Mouse (Mus musculus) small intestine, adult 2 months (tissue): ENCODE results near the gene Morn5. TPM values are rescaled to one million over a fixed set of nuclear protein-coding genes. Genes with fewer than 3 reads are reported as not detected.

Experiments
- H3K27ac ChIP-seq: fragments of 200-500 bp; 2 replicates; pipeline ENCODE4 v1.5.1; 2012; ENCODE audit warnings: low read depth, low read length, control low read depth, inconsistent platforms; ENCODE audit not compliant: insufficient read depth
- H3K27me3 ChIP-seq: fragments of 200-500 bp; 2 replicates; pipeline ENCODE4 v1.6.1; 2012; ENCODE audit warnings: mild to moderate bottlenecking, moderate library complexity, low read length, inconsistent platforms; ENCODE audit not compliant: control insufficient read depth, insufficient read depth
- H3K36me3 ChIP-seq: fragments of 200-500 bp; 2 replicates; pipeline ENCODE4 v1.6.1; 2012; ENCODE audit warnings: mild to moderate bottlenecking, low read length, control low read depth, inconsistent platforms; ENCODE audit not compliant: control insufficient read depth, insufficient read depth
- H3K4me1 ChIP-seq: fragments of 200-500 bp; 2 replicates; pipeline ENCODE4 v1.6.1; 2012; ENCODE audit warnings: low read length, inconsistent platforms, mixed read lengths; ENCODE audit not compliant: control insufficient read depth, insufficient read depth, insufficient read length
- H3K4me3 ChIP-seq: fragments of 200-500 bp; 2 replicates; pipeline ENCODE4 v1.5.1; 2012; ENCODE audit warnings: low read depth, mild to moderate bottlenecking, control low read depth, inconsistent platforms, low read length, moderate library complexity
- CTCF ChIP-seq: fragments of 200-500 bp; IDR thresholded peaks from 2 replicates; pipeline ENCODE4 v1.5.1; 2012; ENCODE audit warnings: low read depth, mild to moderate bottlenecking, control low read depth, inconsistent platforms, low read length, moderate library complexity, mixed read lengths; ENCODE audit not compliant: insufficient replicate concordance, insufficient read length; ENCODE audit errors: extremely low read depth
- POLR2A ChIP-seq: fragments of 200-500 bp; IDR thresholded peaks from 2 replicates; pipeline ENCODE4 v1.6.1; 2012; ENCODE audit warnings: low read depth, mild to moderate bottlenecking, control low read depth, inconsistent platforms, low read length, moderate library complexity
- WGBS: fragments of 180-500 bp; shearing (Covaris S2); methylation state at CpG from one replicate; pipeline ENCODE4 v1.1.7; 2018; 5-methylcytosine and 5-hydroxymethylcytosine counted together
- polyA plus RNA-seq: library from polyadenylated mRNA; depleted of rRNA; stranded (reverse); fragments of >200 nt; gene quantifications from 2 replicates; pipeline ENCODE4 v1.2.3, GENCODE M21; 2012; rRNA removed

Morn5 gene
- polyA plus RNA-seq, 1 experiment = not detected

GRCm38 (mm10) chr2:36104956-36105741 lies 55.9 kb downstream of the Morn5 start, which contains the start of gene Lhx6:
TSS of gene Lhx6 (minus strand) at chr2:36105408.
- TF ChIP-seq CTCF (no peak), POLR2A (no peak)
- H3K4me1 ChIP-seq = peaks cover 6% of the 10 kb centered on the region; the same call in 1 of the 2 replicates
- 2% methylated on average over 57 of the region's 58 CpGs for WGBS
- H3K36me3 ChIP-seq = no peaks in the 10 kb centered on the region
- peak within 1 kb of the TSS; percentile 43 for H3K4me3 ChIP-seq
- H3K27me3 ChIP-seq = peaks cover 72% of the 10 kb centered on the region
- H3K27ac ChIP-seq = no peak within 1 kb of the TSS

GRCm38 (mm10) chr2:36108615-36109014 lies 59.4 kb downstream of the Morn5 start:
- H3K36me3 ChIP-seq = no peaks in the 10 kb centered on the region
- no peak overlapping the region for H3K4me3 ChIP-seq
- H3K4me1 ChIP-seq = no peaks in the 10 kb centered on the region
- TF ChIP-seq POLR2A (no peak), CTCF (no peak)
- 15% methylated on average over 7 of the region's 7 CpGs for WGBS
- H3K27ac ChIP-seq = no peak overlapping the region
- peaks cover 45% of the 10 kb centered on the region for H3K27me3 ChIP-seq

GRCm38 (mm10) chr2:36112632-36113031 lies 63.4 kb downstream of the Morn5 start:
- WGBS = 66% methylated on average over 3 of the region's 3 CpGs
- TF ChIP-seq POLR2A = no peak
- no peak for TF ChIP-seq CTCF
- no peak overlapping the region for H3K4me3 ChIP-seq
- H3K36me3 ChIP-seq = peaks cover 10% of the 10 kb centered on the region
- H3K27me3 ChIP-seq = peaks cover 14% of the 10 kb centered on the region
- no peaks in the 10 kb centered on the region for H3K4me1 ChIP-seq
- no peak overlapping the region for H3K27ac ChIP-seq

GRCm38 (mm10) chr2:36126795-36127429 lies 77.7 kb downstream of the Morn5 start:
- no peak overlapping the region for H3K27ac ChIP-seq
- peaks cover 43% of the 10 kb centered on the region for H3K36me3 ChIP-seq
- H3K4me1 ChIP-seq = no peaks in the 10 kb centered on the region
- no peaks in the 10 kb centered on the region for H3K27me3 ChIP-seq
- TF ChIP-seq CTCF (no peak), POLR2A (no peak)
- no peak overlapping the region for H3K4me3 ChIP-seq
- WGBS = 84% methylated on average over 9 of the region's 9 CpGs

DNA sequence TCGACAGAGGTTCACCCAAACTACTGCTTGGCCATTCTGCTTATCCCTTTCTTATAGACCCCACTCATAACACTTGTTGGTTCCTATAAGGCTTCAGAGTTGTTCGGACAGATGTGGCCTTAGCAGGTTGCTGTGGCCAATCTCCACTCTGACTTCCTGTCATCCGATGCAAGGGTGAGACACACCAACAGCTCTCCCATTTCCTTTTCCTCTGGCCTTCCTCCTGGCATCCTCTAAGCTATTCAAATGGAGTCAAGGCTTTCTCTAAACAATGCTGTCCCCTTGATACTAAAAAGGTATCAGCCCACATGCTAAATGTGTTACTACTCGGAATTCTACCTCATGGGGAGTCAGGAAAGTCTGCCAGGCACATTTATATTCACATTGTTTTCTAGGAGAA lies 78.7 kb downstream of the Morn5 start:
- no peak overlapping the region for H3K27ac ChIP-seq
- no peak overlapping the region for H3K4me3 ChIP-seq
- TF ChIP-seq CTCF = no peak
- no peak for TF ChIP-seq POLR2A
- H3K4me1 ChIP-seq = no peaks in the 10 kb centered on the region
- 68% methylated on average over 4 of the region's 4 CpGs for WGBS
- no peaks in the 10 kb centered on the region for H3K27me3 ChIP-seq
- peaks cover 40% of the 10 kb centered on the region for H3K36me3 ChIP-seq

GRCm38 (mm10) chr2:36129051-36129450 lies 79.8 kb downstream of the Morn5 start:
- Histone ChIP-seq H3K27me3 (no peaks in the 10 kb centered on the region), H3K27ac (no peak overlapping the region), H3K4me3 (no peak overlapping the region), H3K4me1 (no peaks in the 10 kb centered on the region), H3K36me3 (peaks cover 39% of the 10 kb centered on the region)
- TF ChIP-seq POLR2A = no peak
- no peak for TF ChIP-seq CTCF
- WGBS = 92% methylated on average over 3 of the region's 3 CpGs

Other genes starting within 250 kb of the Morn5 start
- 0.48 and 0.91 TPM in 2 replicates for gene Ttll11, start 69.5 kb upstream of the Morn5 start, polyA plus RNA-seq
- 59.6 and 86.0 TPM in 2 replicates for gene Ndufa8, start 52 bp upstream of the Morn5 start, polyA plus RNA-seq
- 0.75 and 1.3 TPM in 2 replicates for gene Lhx6, start 56.0 kb downstream of the Morn5 start, polyA plus RNA-seq
- gene Mrrf, start 86.9 kb downstream of the Morn5 start, polyA plus RNA-seq = 10.6 and 18.0 TPM in 2 replicates
- 3.4 and 4.3 TPM in 2 replicates for gene Rbm18, start 87.3 kb downstream of the Morn5 start, polyA plus RNA-seq
- 24.4 and 24.7 TPM in 2 replicates for gene Ptgs1, start 181.0 kb downstream of the Morn5 start, polyA plus RNA-seq